Comparison of ENCODE assay signal across 16 mouse cellular contexts in genomic region chr9:116640302-116640679, GRCm38 (mm10).
DNase-seq lines count a peak whose midpoint lies in the region; ATAC-seq and TF ChIP-seq lines count a peak whose summit lies in the region.
"Had no signal": no experiment of that assay in that cellular context is flagged by ENCODE, and none has a peak within 500 bp of the region (broad histone marks: within the 10 kb centered on the region; RNA-seq: fewer than 3 reads in every experiment).

No protein-coding gene starts in this region.

- no peaks in the 10 kb centered on the region for H3K27me3 ChIP-seq in forebrain, embryonic 10.5 days (ENCODE audit: poor library complexity, severe bottlenecking)
- no peaks in the 10 kb centered on the region for H3K27me3 ChIP-seq in forebrain, embryonic 11.5 days (ENCODE audit: control insufficient read depth, insufficient read depth, low read length)
- H3K27me3 ChIP-seq in heart, embryonic 14.5 days (ENCODE audit: control insufficient read depth, insufficient read depth, low read length), result no peaks in the 10 kb centered on the region
- no peaks in the 10 kb centered on the region for H3K27me3 ChIP-seq in lung, postnatal 0 days (replicated peaks; ENCODE audit: insufficient read depth, low read length)
- H3K27me3 ChIP-seq in stomach, embryonic 16.5 days (ENCODE audit: control insufficient read depth, insufficient read depth, low read length), result no peaks in the 10 kb centered on the region
- H3K27me3 ChIP-seq: forebrain, embryonic 13.5 days; hindbrain, embryonic 15.5 days; liver, embryonic 15.5 days; Patski had no signal

- ATAC-seq in forebrain, embryonic 11.5 days (replicated peaks; ENCODE audit: low FRiP score), result no peak
- no peak for ATAC-seq in heart, embryonic 14.5 days (ENCODE audit: insufficient number of reproducible peaks, insufficient read depth, low FRiP score, low read depth)
- peak; percentile 30; the same call in 1 of the 2 replicates for ATAC-seq in lung, postnatal 0 days
- ATAC-seq in stomach, embryonic 16.5 days (ENCODE audit: insufficient read depth, low FRiP score), result no peak
- ATAC-seq: forebrain, embryonic 13.5 days had no signal

- peaks cover 14% of the 10 kb centered on the region for H3K4me1 ChIP-seq in forebrain, embryonic 10.5 days
- no peaks in the 10 kb centered on the region for H3K4me1 ChIP-seq in forebrain, embryonic 11.5 days (replicated peaks; ENCODE audit: control insufficient read depth, insufficient read depth, low read length)
- H3K4me1 ChIP-seq in heart, embryonic 14.5 days (ENCODE audit: control insufficient read depth in 2 of 2, insufficient read depth in 2 of 2, low read length in 2 of 2), result peaks cover 16 to 33% of the 10 kb centered on the region in 2 experiments
- peaks cover 8% of the 10 kb centered on the region; the same call in 1 of the 2 replicates for H3K4me1 ChIP-seq in lung, postnatal 0 days (ENCODE audit: insufficient read depth, low read depth, low read length)
- peaks cover 9% of the 10 kb centered on the region for H3K4me1 ChIP-seq in stomach, embryonic 16.5 days (ENCODE audit: control insufficient read depth, insufficient read depth, low read length)
- H3K4me1 ChIP-seq: liver, embryonic 15.5 days had no signal

- H3K9me3 ChIP-seq in forebrain, embryonic 10.5 days, result 0 out of 2 replicates have a peak, but pooled peaks cover 3% of the 10 kb centered on the region
- H3K9me3 ChIP-seq in forebrain, embryonic 11.5 days (ENCODE audit: control insufficient read depth, low read length), result no peaks in the 10 kb centered on the region
- H3K9me3 ChIP-seq in heart, embryonic 14.5 days (ENCODE audit: control insufficient read depth, low read length), result 0 out of 2 replicates have a peak, but pooled peaks cover 2% of the 10 kb centered on the region
- H3K9me3 ChIP-seq in lung, postnatal 0 days (ENCODE audit: low read length), result no peaks in the 10 kb centered on the region
- H3K9me3 ChIP-seq in stomach, embryonic 16.5 days (replicated peaks; ENCODE audit: control insufficient read depth, low read length), result no peaks in the 10 kb centered on the region
- H3K9me3 ChIP-seq: forebrain, embryonic 13.5 days; liver, embryonic 15.5 days had no signal

- no peak overlapping the region for H3K4me2 ChIP-seq in forebrain, embryonic 11.5 days (ENCODE audit: low read depth, low read length, severe bottlenecking)
- no peak overlapping the region for H3K4me2 ChIP-seq in heart, embryonic 14.5 days (ENCODE audit: low read length)
- no peak overlapping the region for H3K4me2 ChIP-seq in lung, postnatal 0 days (replicated peaks; ENCODE audit: low read depth, low read length)
- no peak overlapping the region for H3K4me2 ChIP-seq in stomach, embryonic 16.5 days (ENCODE audit: low read depth, low read length)
- H3K4me2 ChIP-seq: forebrain, embryonic 13.5 days; hindbrain, embryonic 15.5 days; liver, embryonic 15.5 days had no signal

- no peak for TF ChIP-seq EP300 in lung, postnatal 0 days (IDR thresholded peaks at IDR 0.05)

- H3K27ac ChIP-seq in forebrain, embryonic 10.5 days, result 0 out of 2 replicates have a peak overlapping the region, but pooled peaks have one; percentile 42
- no peak overlapping the region for H3K27ac ChIP-seq in forebrain, embryonic 11.5 days (ENCODE audit: low read depth, low read length)
- H3K27ac ChIP-seq in heart, embryonic 14.5 days (replicated peaks in 1 of 2; ENCODE audit: control insufficient read depth in 1 of 2, insufficient read depth in 1 of 2, low read depth in 2 of 2, low read length in 2 of 2), result peak overlapping the region; percentile 91 to 98
- 0 out of 2 replicates have a peak overlapping the region, but pooled peaks have one; percentile 43 for H3K27ac ChIP-seq in lung, postnatal 0 days (ENCODE audit: low read length)
- peak overlapping the region; percentile 70 for H3K27ac ChIP-seq in stomach, embryonic 16.5 days (ENCODE audit: low read length)
- H3K27ac ChIP-seq: forebrain, embryonic 13.5 days; liver, embryonic 15.5 days had no signal

- TF ChIP-seq CTCF in lung, postnatal 0 days (IDR thresholded peaks at IDR 0.05), result no peak

- H3K4me3 ChIP-seq in forebrain, embryonic 10.5 days, result no peak overlapping the region
- no peak overlapping the region for H3K4me3 ChIP-seq in forebrain, embryonic 11.5 days (ENCODE audit: low read depth, low read length)
- no peak overlapping the region for H3K4me3 ChIP-seq in heart, embryonic 14.5 days (ENCODE audit: control insufficient read depth in 1 of 2, insufficient read depth in 1 of 2, low read depth in 1 of 2, low read length in 2 of 2)
- H3K4me3 ChIP-seq in lung, postnatal 0 days (ENCODE audit: low read depth, low read length), result no peak overlapping the region
- H3K4me3 ChIP-seq in stomach, embryonic 16.5 days (replicated peaks; ENCODE audit: low read length), result no peak overlapping the region
- H3K4me3 ChIP-seq: forebrain, embryonic 13.5 days; hindbrain, embryonic 15.5 days; liver, embryonic 15.5 days had no signal

- H3K36me3 ChIP-seq in forebrain, embryonic 10.5 days (replicated peaks), result no peaks in the 10 kb centered on the region
- no peaks in the 10 kb centered on the region for H3K36me3 ChIP-seq in forebrain, embryonic 11.5 days (ENCODE audit: control insufficient read depth, insufficient read depth, low read length)
- no peaks in the 10 kb centered on the region for H3K36me3 ChIP-seq in heart, embryonic 14.5 days (ENCODE audit: control insufficient read depth, insufficient read depth, low read length)
- no peaks in the 10 kb centered on the region for H3K36me3 ChIP-seq in lung, postnatal 0 days (ENCODE audit: insufficient read depth, low read length)
- H3K36me3 ChIP-seq in stomach, embryonic 16.5 days (ENCODE audit: control insufficient read depth, insufficient read depth, low read length), result no peaks in the 10 kb centered on the region
- H3K36me3 ChIP-seq: hindbrain, embryonic 15.5 days; liver, embryonic 15.5 days had no signal

- no peak for DNase-seq in forebrain, embryonic 10.5 days (ENCODE audit: extremely low spot score, low spot score)
- no peak for DNase-seq in forebrain, embryonic 11.5 days (ENCODE audit: low spot score)
- DNase-seq in heart, adult 9 months (ENCODE audit: low spot score in 2 of 2), result no peak
- peak; percentile 33 for DNase-seq in lung, postnatal 0 days (ENCODE audit: low spot score)
- DNase-seq in lung, postnatal 10 days, result no peak
- no peak for DNase-seq in cerebellum, adult 18-20 months
- DNase-seq: cerebellum, adult 11-12 months; gastrocnemius, postnatal 14 days; left cerebral cortex, postnatal 4 days; thymus, postnatal 4 days had no signal

- H3K9ac ChIP-seq in forebrain, embryonic 11.5 days (ENCODE audit: low read length), result no peak overlapping the region
- H3K9ac ChIP-seq in heart, embryonic 14.5 days (ENCODE audit: low read length), result no peak overlapping the region
- no peak overlapping the region for H3K9ac ChIP-seq in lung, postnatal 0 days (replicated peaks; ENCODE audit: low read depth)
- no peak overlapping the region for H3K9ac ChIP-seq in stomach, embryonic 16.5 days (ENCODE audit: low read length)
- H3K9ac ChIP-seq: forebrain, embryonic 13.5 days; hindbrain, embryonic 15.5 days; liver, embryonic 15.5 days had no signal

- WGBS in forebrain, embryonic 10.5 days, result 81% methylated on average over 4 of the region's 4 CpGs
- 70% methylated on average over 4 of the region's 4 CpGs for WGBS in forebrain, embryonic 11.5 days
- WGBS in heart, embryonic 14.5 days, result 54% methylated on average over 4 of the region's 4 CpGs
- WGBS in lung, postnatal 0 days, result 39% methylated on average over 4 of the region's 4 CpGs
- WGBS in stomach, embryonic 16.5 days, result 35% methylated on average over 4 of the region's 4 CpGs
